Mouse (Mus musculus) left cerebral cortex, postnatal 4 days (tissue): Measurements from ENCODE around the gene Btbd35f4. TPM values are rescaled to one million over a fixed set of nuclear protein-coding genes. Genes with fewer than 3 reads are reported as not detected.
"Not testable (repeated sequence)": the region's sequence is repeated elsewhere in the genome, so short reads cannot be mapped to it uniquely, and the experiment has no call there.

ENCODE experiments used
- DNase-seq: peaks from one replicate; pipeline ENCODE4 v3.0.0-alpha.2; 2022
- intact Hi-C: fragments of 180-260 bp; cut with DNase I; formaldehyde crosslinking; loops from one replicate; pipeline ENCODE4 v1.15.1; 2025
- total RNA-seq, 2 experiments: library from RNA; stranded (reverse); gene quantifications; 2 replicates each; pipeline ENCODE4 v1.2.3; 2021

The Btbd35f4 gene
- not detected for total RNA-seq

DNA sequence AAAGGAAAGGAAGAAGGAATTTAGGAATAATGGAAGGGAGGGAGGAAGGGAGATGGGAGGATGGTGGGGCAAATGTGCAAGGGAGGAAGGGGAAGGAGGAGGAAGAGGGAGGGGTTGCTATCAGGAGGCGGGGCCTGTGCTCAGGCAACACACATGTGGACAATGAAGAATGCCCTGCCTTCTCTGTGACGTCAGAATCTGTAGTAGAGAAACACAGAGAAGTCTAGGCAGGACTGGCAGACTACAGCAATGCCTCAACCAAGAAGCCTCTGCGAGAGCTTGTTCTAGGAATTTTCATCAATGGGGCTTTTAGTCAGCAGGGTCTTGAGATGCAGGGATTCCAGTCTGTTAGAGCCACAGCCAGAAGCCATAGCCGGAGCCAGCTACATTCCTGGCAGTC lies at the start of gene Btbd35f4:
Gene Btbd35f4 (plus strand): TSS at position 301 of the 400 bp plus-strand sequence.
- intact Hi-C loops, DNase-seq: not testable (repeated sequence)

DNA sequence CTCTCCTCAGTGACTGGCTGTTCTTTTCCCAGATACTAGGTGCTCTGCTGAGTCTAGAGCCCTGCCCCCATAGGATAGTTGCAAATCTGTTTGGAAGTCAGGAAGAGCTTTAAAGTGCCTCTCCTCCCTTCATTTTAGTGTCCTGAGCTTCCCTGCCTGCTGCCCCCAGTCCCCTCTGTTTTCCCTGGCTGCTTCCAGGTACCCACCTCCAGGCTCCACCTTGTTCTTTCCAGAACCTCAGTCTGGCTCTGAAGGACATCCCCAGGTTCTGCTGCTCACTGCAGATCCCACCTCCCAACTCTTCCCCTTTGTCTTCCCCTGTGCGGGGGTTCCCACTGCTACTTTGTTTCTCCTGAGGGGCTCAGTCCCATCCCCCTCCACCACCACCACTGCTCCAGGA lies 39.7 kb downstream of the Btbd35f4 start:
- intact Hi-C loops, DNase-seq: not testable (repeated sequence)

Other genes starting within 250 kb of the Btbd35f4 start
- gene Btbd35f27, start 151.6 kb downstream of the Btbd35f4 start, total RNA-seq = not detected